Mouse (Mus musculus): ENCODE data around the gene Kcnj14.

DNA sequence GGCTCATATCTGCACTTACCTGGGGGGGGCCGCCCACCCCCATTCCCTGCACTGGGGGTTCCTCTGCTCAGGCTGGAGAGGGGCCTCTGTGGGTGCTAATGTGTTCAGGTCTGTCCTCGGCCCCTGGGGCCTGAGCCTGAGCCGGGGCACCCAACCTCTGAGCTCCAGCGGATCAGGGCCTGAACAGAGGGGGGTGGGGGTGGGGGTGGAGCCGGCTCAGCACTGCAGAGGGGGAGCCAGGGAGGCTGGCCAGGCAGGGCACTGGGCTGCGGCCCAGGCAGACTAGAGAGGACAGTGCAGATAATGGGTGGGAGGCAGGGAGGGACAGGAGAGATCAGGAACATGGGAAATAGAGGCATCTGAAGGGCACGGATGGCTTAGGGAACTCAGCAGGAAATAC is at the start of gene Kcnj14:
- TF ChIP-seq GATA1 (IDR thresholded peaks at IDR 0.05; ENCODE audit: low read length) (no peak), TAL1 (IDR thresholded peaks at IDR 0.05; ENCODE audit: low read length) (no peak)

All from erythroblast, embryonic 14.5 days (primary cell).